ENCODE assay signal across 8 mouse cellular contexts in the genomic region with DNA sequence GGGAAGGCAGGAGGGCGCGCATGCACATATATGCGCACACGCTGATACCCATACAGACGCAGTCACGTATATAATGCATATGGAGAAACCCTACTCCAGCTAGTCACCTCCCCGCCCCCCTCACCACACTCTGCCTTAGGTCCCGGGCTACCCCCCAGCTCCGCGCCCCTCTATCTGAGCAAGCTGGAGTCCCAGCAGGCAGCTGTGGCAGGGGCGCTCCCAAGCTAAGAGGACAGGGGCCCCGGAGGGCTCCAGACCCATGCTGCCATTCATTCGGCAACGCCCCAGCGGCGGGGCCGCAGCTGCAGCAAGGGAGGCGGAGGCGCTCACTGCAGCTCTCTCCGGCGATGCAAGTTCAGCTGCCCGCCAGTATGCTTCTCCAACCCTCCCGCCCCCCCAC. TPM values are rescaled to one million over a fixed set of nuclear protein-coding genes. Genes with fewer than 3 reads are reported as not detected.
DNase-seq lines count a peak whose midpoint lies in the region; ATAC-seq and TF ChIP-seq lines count a peak whose summit lies in the region.

No protein-coding gene starts in this region.

- peak overlapping the region; percentile 71 for H3K9ac ChIP-seq in embryonic facial prominence, embryonic 13.5 days
- H3K9ac ChIP-seq in hindbrain, embryonic 16.5 days (ENCODE audit: low read depth, low read length): peak overlapping the region; percentile 76
- H3K9ac ChIP-seq in lung, postnatal 0 days (replicated peaks; ENCODE audit: low read depth): no peak overlapping the region

- H3K4me2 ChIP-seq in embryonic facial prominence, embryonic 13.5 days: peak overlapping the region; percentile 69
- H3K4me2 ChIP-seq in hindbrain, embryonic 16.5 days (ENCODE audit: low read length): peak overlapping the region; percentile 62
- peak overlapping the region; percentile 69 for H3K4me2 ChIP-seq in lung, postnatal 0 days (replicated peaks; ENCODE audit: low read depth, low read length)

- H3K36me3 ChIP-seq in heart, embryonic 10.5 days: no peaks in the 10 kb centered on the region
- H3K36me3 ChIP-seq in embryonic facial prominence, embryonic 13.5 days: no peaks in the 10 kb centered on the region
- H3K36me3 ChIP-seq in hindbrain, embryonic 16.5 days (ENCODE audit: control insufficient read depth, insufficient read depth, low read length): no peaks in the 10 kb centered on the region
- no peaks in the 10 kb centered on the region for H3K36me3 ChIP-seq in lung, postnatal 0 days (ENCODE audit: insufficient read depth, low read length)
- no peaks in the 10 kb centered on the region for H3K36me3 ChIP-seq in small intestine, adult 2 months (ENCODE audit: control insufficient read depth, insufficient read depth, low read length)

- H3K9me3 ChIP-seq in heart, embryonic 10.5 days: no peaks in the 10 kb centered on the region
- H3K9me3 ChIP-seq in embryonic facial prominence, embryonic 13.5 days: no peaks in the 10 kb centered on the region
- no peaks in the 10 kb centered on the region for H3K9me3 ChIP-seq in hindbrain, embryonic 16.5 days (ENCODE audit: control insufficient read depth, low read length)
- H3K9me3 ChIP-seq in lung, postnatal 0 days (ENCODE audit: low read length): no peaks in the 10 kb centered on the region

- H3K4me3 ChIP-seq in heart, embryonic 10.5 days: peak overlapping the region; percentile 67
- H3K4me3 ChIP-seq in embryonic facial prominence, embryonic 13.5 days: peak overlapping the region; percentile 57
- peak overlapping the region; percentile 67 for H3K4me3 ChIP-seq in hindbrain, embryonic 16.5 days (ENCODE audit: low read length)
- H3K4me3 ChIP-seq in lung, postnatal 0 days (ENCODE audit: low read depth, low read length): peak overlapping the region; percentile 50
- H3K4me3 ChIP-seq in small intestine, adult 2 months (ENCODE audit: low read depth, low read length): peak overlapping the region; percentile 82

- H3K27me3 ChIP-seq in heart, embryonic 10.5 days (ENCODE audit: insufficient read depth, poor library complexity, severe bottlenecking): peaks cover 12% of the 10 kb centered on the region
- H3K27me3 ChIP-seq in embryonic facial prominence, embryonic 13.5 days: no peaks in the 10 kb centered on the region
- no peaks in the 10 kb centered on the region for H3K27me3 ChIP-seq in hindbrain, embryonic 16.5 days (replicated peaks; ENCODE audit: control insufficient read depth, insufficient read depth, low read length)
- no peaks in the 10 kb centered on the region for H3K27me3 ChIP-seq in lung, postnatal 0 days (replicated peaks; ENCODE audit: insufficient read depth, low read length)
- H3K27me3 ChIP-seq in small intestine, adult 2 months (ENCODE audit: control insufficient read depth, insufficient read depth, low read length): no peaks in the 10 kb centered on the region

- TF ChIP-seq CTCF in lung, postnatal 0 days (IDR thresholded peaks at IDR 0.05): no peak
- TF ChIP-seq CTCF in small intestine, adult 2 months (IDR thresholded peaks at IDR 0.05; ENCODE audit: extremely low read depth, insufficient read length, insufficient replicate concordance, low read depth, low read length): no peak

- H3K27ac ChIP-seq in heart, embryonic 10.5 days: peak overlapping the region; percentile 81
- H3K27ac ChIP-seq in embryonic facial prominence, embryonic 13.5 days: peak overlapping the region; percentile 63
- H3K27ac ChIP-seq in hindbrain, embryonic 16.5 days (ENCODE audit: low read depth, low read length): peak overlapping the region; percentile 76
- H3K27ac ChIP-seq in lung, postnatal 0 days (ENCODE audit: low read length): no peak overlapping the region
- no peak overlapping the region for H3K27ac ChIP-seq in small intestine, adult 2 months (ENCODE audit: insufficient read depth, low read depth, low read length)

- H3K4me1 ChIP-seq in heart, embryonic 10.5 days: no peaks in the 10 kb centered on the region
- H3K4me1 ChIP-seq in embryonic facial prominence, embryonic 13.5 days: peaks cover 20% of the 10 kb centered on the region; the same call in 1 of the 2 replicates
- H3K4me1 ChIP-seq in hindbrain, embryonic 16.5 days (ENCODE audit: control insufficient read depth, insufficient read depth, low read depth, low read length): peaks cover 4% of the 10 kb centered on the region; the same call in 1 of the 2 replicates
- H3K4me1 ChIP-seq in lung, postnatal 0 days (ENCODE audit: insufficient read depth, low read depth, low read length): no peaks in the 10 kb centered on the region
- 0 out of 2 replicates have a peak, but pooled peaks cover 3% of the 10 kb centered on the region for H3K4me1 ChIP-seq in small intestine, adult 2 months (ENCODE audit: control insufficient read depth, insufficient read depth, insufficient read length, low read length)

- no peak for DNase-seq in heart, embryonic 10.5 days (ENCODE audit: low spot score)
- DNase-seq in heart, adult 9 months (ENCODE audit: low spot score in 2 of 2): no peak
- peak; percentile 27 for DNase-seq in MN1 (ENCODE audit: low spot score)
- DNase-seq in lung, postnatal 0 days (ENCODE audit: low spot score): peak; percentile 14

- TF ChIP-seq EP300 in lung, postnatal 0 days (IDR thresholded peaks at IDR 0.05): no peak

- 15% methylated on average over 18 of the region's 23 CpGs for WGBS in heart, embryonic 10.5 days
- WGBS in embryonic facial prominence, embryonic 13.5 days: 21% methylated on average over 22 of the region's 23 CpGs
- WGBS in hindbrain, embryonic 16.5 days: 22% methylated on average over 18 of the region's 23 CpGs
- 14% methylated on average over 19 of the region's 23 CpGs for WGBS in lung, postnatal 0 days
- WGBS in small intestine, adult 2 months: 18% methylated on average over 20 of the region's 23 CpGs

- no peak for TF ChIP-seq POLR2A in small intestine, adult 2 months (IDR thresholded peaks at IDR 0.05; ENCODE audit: low read depth, low read length)

- ATAC-seq in embryonic facial prominence, embryonic 13.5 days (ENCODE audit: insufficient number of reproducible peaks, insufficient read depth, low FRiP score, low TSS enrichment, low read depth): peak; percentile 41
- ATAC-seq in hindbrain, embryonic 16.5 days: peak; percentile 69
- ATAC-seq in lung, postnatal 0 days: peak; percentile 18
- no peak for ATAC-seq in inflammation-experienced regulatory T-cells, adult 6 months

RNA-seq across cellular contexts. Expression of a gene that starts 2.8 kb away (rescaled TPM):
- 14.9 and 19.0 TPM in 2 replicates for polyA plus RNA-seq in heart, embryonic 10.5 days (2016; fragmentation: Nextera tagmentation; extraction: Ambion mirVana)
- polyA plus RNA-seq in embryonic facial prominence, embryonic 13.5 days (2015; fragmentation: Nextera tagmentation; extraction: Ambion mirVana): 38.3 and 40.0 TPM in 2 replicates
- 77.8 and 78.0 TPM in 2 replicates for polyA plus RNA-seq in hindbrain, embryonic 16.5 days (2015; fragmentation: Nextera tagmentation; extraction: Ambion mirVana)
- polyA plus RNA-seq in lung, postnatal 0 days (2015; fragmentation: Nextera tagmentation; extraction: Ambion mirVana): 4.8 and 6.4 TPM in 2 replicates
- polyA plus RNA-seq in small intestine, adult 2 months (2012; rRNA removed): 3.8 and 4.0 TPM in 2 replicates
- polyA plus RNA-seq in inflammation-experienced regulatory T-cells, adult 6 months (2017; shearing (Covaris generic)): 100 to 1,000 TPM; 122 to 151 (median 141) TPM

RNA-seq across cellular contexts. Expression of a gene that starts 59.9 kb away (rescaled TPM):
- 1.8 and 2.3 TPM in 2 replicates for polyA plus RNA-seq in heart, embryonic 10.5 days (2016; fragmentation: Nextera tagmentation; extraction: Ambion mirVana)
- not detected in 2 replicates for polyA plus RNA-seq in embryonic facial prominence, embryonic 13.5 days (2015; fragmentation: Nextera tagmentation; extraction: Ambion mirVana)
- polyA plus RNA-seq in hindbrain, embryonic 16.5 days (2015; fragmentation: Nextera tagmentation; extraction: Ambion mirVana): 0.10 and 0.16 TPM in 2 replicates
- not detected in 2 replicates for polyA plus RNA-seq in lung, postnatal 0 days (2015; fragmentation: Nextera tagmentation; extraction: Ambion mirVana)
- polyA plus RNA-seq in small intestine, adult 2 months (2012; rRNA removed): 0.08 and 0.60 TPM in 2 replicates
- not detected for polyA plus RNA-seq in inflammation-experienced regulatory T-cells, adult 6 months (2017; shearing (Covaris generic))

Comparison
In these comparisons a context has a peak if more than half of its experiments do, and no peak if none do; other contexts are left out.
1. DNase-seq: peak in MN1 (single experiment) and lung, postnatal 0 days (single experiment); none in heart, embryonic 10.5 days (single experiment) and heart, adult 9 months (0 of 2).
2. H3K27ac ChIP-seq: peak in heart, embryonic 10.5 days (single experiment), embryonic facial prominence, embryonic 13.5 days (single experiment) and hindbrain, embryonic 16.5 days (single experiment); none in lung, postnatal 0 days (single experiment) and small intestine, adult 2 months (single experiment).
3. Peak in every context shown above with its lines, with median percentiles within 50 percentile points of each other: H3K4me3 ChIP-seq and H3K4me2 ChIP-seq.